In genomic region chr14:76376561-76376960, GRCm38 (mm10) we compare ENCODE assay signal across 28 mouse cellular contexts.
"Had no signal": no experiment of that assay in that cellular context is flagged by ENCODE, and none has a peak within 500 bp of the region (broad histone marks: within the 10 kb centered on the region; RNA-seq: fewer than 3 reads in every experiment).

No protein-coding gene starts in this region.

- H3K4me1 ChIP-seq: embryonic facial prominence, embryonic 15.5 days; forebrain, embryonic 12.5 days; forebrain, embryonic 13.5 days had no signal

- H3K4me2 ChIP-seq: embryonic facial prominence, embryonic 12.5 days; embryonic facial prominence, embryonic 13.5 days; embryonic facial prominence, embryonic 15.5 days; forebrain, embryonic 12.5 days; forebrain, embryonic 13.5 days; forebrain, embryonic 15.5 days had no signal

- H3K9ac ChIP-seq: embryonic facial prominence, embryonic 12.5 days; embryonic facial prominence, embryonic 13.5 days; embryonic facial prominence, embryonic 15.5 days; forebrain, embryonic 12.5 days; forebrain, embryonic 13.5 days; forebrain, embryonic 15.5 days; forebrain, postnatal 0 days had no signal

- DNase-seq: cerebellum, adult 18-20 months; cerebellum, adult 2 months; cerebellum, adult 8-10 months; cerebellum, adult 9-10 months; cerebellum, adult 9-11 months; cerebellum, postnatal 10 days; cerebellum, postnatal 14 days; cerebellum, postnatal 25 days; cerebellum, postnatal 36 days; embryo, embryonic 11 days; forebrain, postnatal 0 days; gastrocnemius, adult 2 months; gastrocnemius, postnatal 10 days; gastrocnemius, postnatal 14 days; gastrocnemius, postnatal 25 days; gastrocnemius, postnatal 36 days; heart, adult 11 months had no signal

- ATAC-seq: forebrain, embryonic 13.5 days; forebrain, embryonic 14.5 days; forebrain, embryonic 15.5 days; forebrain, embryonic 16.5 days; forebrain, postnatal 0 days had no signal

- H3K9me3 ChIP-seq: embryonic facial prominence, embryonic 10.5 days; embryonic facial prominence, embryonic 13.5 days; embryonic facial prominence, embryonic 15.5 days; forebrain, embryonic 10.5 days; forebrain, embryonic 12.5 days; forebrain, embryonic 13.5 days; forebrain, embryonic 15.5 days had no signal

- H3K36me3 ChIP-seq: embryonic facial prominence, embryonic 10.5 days; embryonic facial prominence, embryonic 12.5 days; embryonic facial prominence, embryonic 13.5 days; embryonic facial prominence, embryonic 15.5 days; forebrain, embryonic 10.5 days; forebrain, embryonic 12.5 days; forebrain, embryonic 15.5 days had no signal

- H3K4me3 ChIP-seq: embryonic facial prominence, embryonic 10.5 days; embryonic facial prominence, embryonic 12.5 days; embryonic facial prominence, embryonic 13.5 days; embryonic facial prominence, embryonic 15.5 days; erythroblast, embryonic 14.5 days; forebrain, embryonic 10.5 days; forebrain, embryonic 12.5 days; forebrain, embryonic 13.5 days; forebrain, embryonic 15.5 days; gastrocnemius, adult 2 months had no signal

- H3K27me3 ChIP-seq: embryonic facial prominence, embryonic 13.5 days; embryonic facial prominence, embryonic 15.5 days; forebrain, embryonic 12.5 days; forebrain, embryonic 13.5 days; forebrain, embryonic 15.5 days had no signal

- H3K27ac ChIP-seq: embryonic facial prominence, embryonic 10.5 days; embryonic facial prominence, embryonic 12.5 days; embryonic facial prominence, embryonic 13.5 days; embryonic facial prominence, embryonic 15.5 days; forebrain, embryonic 10.5 days; forebrain, embryonic 12.5 days; forebrain, embryonic 13.5 days; forebrain, embryonic 15.5 days; gastrocnemius, adult 2 months had no signal
